Mouse (Mus musculus): ENCODE data around the gene Mri1. TPM values are rescaled to one million over a fixed set of nuclear protein-coding genes. Genes with fewer than 3 reads are reported as not detected.

Gene Mri1
- total RNA-seq, 2 experiments from 2014 or later: 15.1 to 16.2 TPM

- DNase-seq: no peak
Measured at GRCm38 (mm10) chr8:84202466-84202865, 54.7 kb downstream of the Mri1 start.

GRCm38 (mm10) chr8:84201545-84202245 is 55.4 kb downstream of the Mri1 start:
- peak in 1 of 2 experiments; percentile 50 for DNase-seq

GRCm38 (mm10) chr8:84200652-84201544 is 56.2 kb downstream of the Mri1 start:
- no peak for DNase-seq

- no peak for DNase-seq
Measured at GRCm38 (mm10) chr8:84200126-84200555, 57.0 kb downstream of the Mri1 start.

Small RNA genes within 50 kb of the gene (microRNA-seq; reads per million reads assigned to microRNA genes)
- gene Mir23a: 7,511 to 9,008 reads per million in 2 experiments
- 0 reads per million in 2 experiments for gene Mir24-2
- gene Mir27a: 115 to 153 reads per million in 2 experiments
- gene Mir3074-2: 0 reads per million in 2 experiments

Other genes starting within 250 kb of the Mri1 start
- 1 to 10 TPM in 1 of 2 experiments, under 1 TPM in 1; 0.52 to 1.2 TPM for gene 2210011C24Rik, start 245.2 kb downstream of the Mri1 start, total RNA-seq (2021)
- 1 to 10 TPM; 2.9 to 4.1 TPM for gene Palm3, start 235.9 kb downstream of the Mri1 start, total RNA-seq (2021)
- 1 to 10 TPM; 2.3 to 2.9 TPM for gene Il27ra, start 214.7 kb downstream of the Mri1 start, total RNA-seq (2021)
- gene Rln3, start 212.3 kb downstream of the Mri1 start, total RNA-seq (2021): not detected
- gene Gm10643, start 192.2 kb downstream of the Mri1 start, total RNA-seq (2021): 1 to 10 TPM; 4.2 to 4.4 TPM
- gene Rfx1, start 190.5 kb downstream of the Mri1 start, total RNA-seq (2021): 10 to 100 TPM; 24.0 to 30.9 TPM
- 10 to 100 TPM; 16.7 to 20.9 TPM for gene Dcaf15, start 152.6 kb downstream of the Mri1 start, total RNA-seq (2021)
- not detected for gene Podnl1, start 131.3 kb downstream of the Mri1 start, total RNA-seq (2021)
- 10 to 100 TPM; 58.3 to 64.6 TPM for gene Cc2d1a, start 109.4 kb downstream of the Mri1 start, total RNA-seq (2021)
- 1 to 10 TPM; 1.7 to 1.8 TPM for gene 4930432K21Rik, start 109.3 kb downstream of the Mri1 start, total RNA-seq (2021)
- 1 to 10 TPM; 2.2 to 4.9 TPM for gene Nanos3, start 72.1 kb downstream of the Mri1 start, total RNA-seq (2021)
- 10 to 100 TPM; 16.8 to 18.1 TPM for gene Zswim4, start 20.3 kb downstream of the Mri1 start, total RNA-seq (2021)
- gene D8Ertd738e, start 7.6 kb downstream of the Mri1 start, total RNA-seq (2021): 100 to 1,000 TPM; 131 to 145 TPM
- gene Ccdc130, start 13.1 kb upstream of the Mri1 start, total RNA-seq (2021): 10 to 100 TPM; 28.4 to 30.9 TPM
- gene Cacna1a, start 131.1 kb upstream of the Mri1 start, total RNA-seq (2021): 100 to 1,000 TPM; 191 to 224 TPM

All from layer of hippocampus, postnatal 36 days (tissue).